Mouse (Mus musculus): ENCODE data around the gene Zdhhc15. TPM values are rescaled to one million over a fixed set of nuclear protein-coding genes. Genes with fewer than 3 reads are reported as not detected.

Gene Zdhhc15
- 1.7 and 2.0 TPM in 2 replicates for polyA plus RNA-seq (2021; fragmentation: Nextera tagmentation)
- long read RNA-seq, experiment 1, full-length matches to known transcripts, result 21 of 28 reads
- long read RNA-seq, experiment 1, partial matches to known transcripts, result 1 of 28 reads
- long read RNA-seq, experiment 1, other reads (novel, unspliced or antisense), result 6 of 28 reads
- long read RNA-seq, experiment 2, partial matches to known transcripts, result 0 of 1 reads
- long read RNA-seq, experiment 2, other reads (novel, unspliced or antisense), result 1 of 1 reads

GRCm38 (mm10) chrX:104670757-104671549, at the start of gene Zdhhc15:
Gene Zdhhc15, minus strand, starts transcription at chrX:104671064.

Other genes starting within 250 kb of the Zdhhc15 start
- gene Uprt, start 188.2 kb downstream of the Zdhhc15 start, polyA plus RNA-seq (2021; fragmentation: Nextera tagmentation), result 2.9 and 3.3 TPM in 2 replicates
- gene Magee2, start 186.2 kb upstream of the Zdhhc15 start, polyA plus RNA-seq (2021; fragmentation: Nextera tagmentation), result 5.0 and 6.4 TPM in 2 replicates